Mouse (Mus musculus): ENCODE measurements at regions not wholly inside any gene's neighbourhood (a gene's known extent, or its start where the extent isn't known, plus 50 kb on each side); places are given as distances from the start of the nearest gene placed in this dataset.
A peak's percentile ranks its signal among the peaks of the same experiment; 100 is the strongest.

DNA sequence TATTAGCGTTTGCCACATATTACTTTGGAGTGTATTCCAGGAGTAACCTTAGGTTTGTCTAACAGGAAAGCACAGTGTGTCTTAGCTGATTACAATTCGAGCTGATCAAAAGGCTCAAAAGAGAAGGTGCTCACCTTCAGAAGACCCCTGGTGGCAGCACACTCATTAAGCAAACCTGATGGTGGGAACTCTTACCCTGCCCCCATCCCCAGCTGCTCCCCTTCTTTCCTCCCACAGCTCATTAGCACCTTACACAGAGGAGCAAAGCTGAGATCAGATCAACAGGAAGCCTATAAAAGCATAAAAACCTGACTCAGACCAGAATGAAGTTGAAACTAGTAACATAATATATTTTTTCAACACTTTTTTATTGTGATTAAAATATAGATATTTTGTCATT is 101.7 kb upstream of the Kiz start:
- peaks cover 3% of the 10 kb centered on the region; the same call in 1 of the 2 replicates for H3K4me1 ChIP-seq
- no peaks in the 10 kb centered on the region for H3K9me3 ChIP-seq (replicated peaks)
- H3K36me3 ChIP-seq: no peaks in the 10 kb centered on the region
- no peak overlapping the region for H3K27ac ChIP-seq
- no peak for DNase-seq (ENCODE audit: low spot score)
- no peak overlapping the region for H3K4me3 ChIP-seq
- H3K27me3 ChIP-seq (ENCODE audit: low read depth, poor library complexity, severe bottlenecking): no peaks in the 10 kb centered on the region
- 27% methylated on average over 2 of the region's 2 CpGs for WGBS

DNA sequence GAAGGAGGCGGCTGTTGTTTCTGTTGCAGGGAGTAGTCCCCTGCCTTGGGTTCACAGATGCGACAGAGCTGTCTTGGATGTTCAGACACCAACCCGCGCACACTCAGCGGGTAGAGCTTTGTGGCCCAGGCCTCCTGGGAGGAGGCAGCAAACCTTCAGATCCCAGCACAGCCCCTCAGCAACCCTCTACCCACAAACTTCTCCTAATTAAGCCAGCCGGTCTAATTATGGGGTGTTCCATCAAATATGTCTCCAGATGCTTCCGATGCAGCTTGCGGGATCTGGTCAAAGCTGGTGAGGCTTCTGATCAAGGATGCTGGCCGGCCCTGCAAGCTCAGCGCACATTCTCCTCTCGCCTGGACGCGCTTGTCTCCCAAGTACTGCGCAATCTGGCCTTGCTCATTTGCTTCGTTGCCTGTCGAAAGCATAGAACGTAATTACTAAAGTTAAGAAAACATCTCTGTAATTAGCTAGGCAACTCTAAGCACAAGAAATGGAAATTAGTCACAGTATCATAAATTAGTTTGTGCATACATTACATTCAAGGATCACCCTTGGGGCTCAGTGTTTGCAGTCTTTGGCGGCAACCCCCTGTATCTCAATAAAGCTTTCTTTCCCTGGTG is 92.0 kb upstream of the Kiz start:
- DNase-seq (ENCODE audit: low spot score): no peak
- H3K4me3 ChIP-seq: no peak overlapping the region
- H3K27me3 ChIP-seq (ENCODE audit: low read depth, poor library complexity, severe bottlenecking): no peaks in the 10 kb centered on the region
- 65% methylated on average over 18 of the region's 18 CpGs for WGBS
- no peaks in the 10 kb centered on the region for H3K36me3 ChIP-seq
- no peak overlapping the region for H3K27ac ChIP-seq
- H3K4me1 ChIP-seq: peaks cover 11% of the 10 kb centered on the region
- no peaks in the 10 kb centered on the region for H3K9me3 ChIP-seq (replicated peaks)

DNA sequence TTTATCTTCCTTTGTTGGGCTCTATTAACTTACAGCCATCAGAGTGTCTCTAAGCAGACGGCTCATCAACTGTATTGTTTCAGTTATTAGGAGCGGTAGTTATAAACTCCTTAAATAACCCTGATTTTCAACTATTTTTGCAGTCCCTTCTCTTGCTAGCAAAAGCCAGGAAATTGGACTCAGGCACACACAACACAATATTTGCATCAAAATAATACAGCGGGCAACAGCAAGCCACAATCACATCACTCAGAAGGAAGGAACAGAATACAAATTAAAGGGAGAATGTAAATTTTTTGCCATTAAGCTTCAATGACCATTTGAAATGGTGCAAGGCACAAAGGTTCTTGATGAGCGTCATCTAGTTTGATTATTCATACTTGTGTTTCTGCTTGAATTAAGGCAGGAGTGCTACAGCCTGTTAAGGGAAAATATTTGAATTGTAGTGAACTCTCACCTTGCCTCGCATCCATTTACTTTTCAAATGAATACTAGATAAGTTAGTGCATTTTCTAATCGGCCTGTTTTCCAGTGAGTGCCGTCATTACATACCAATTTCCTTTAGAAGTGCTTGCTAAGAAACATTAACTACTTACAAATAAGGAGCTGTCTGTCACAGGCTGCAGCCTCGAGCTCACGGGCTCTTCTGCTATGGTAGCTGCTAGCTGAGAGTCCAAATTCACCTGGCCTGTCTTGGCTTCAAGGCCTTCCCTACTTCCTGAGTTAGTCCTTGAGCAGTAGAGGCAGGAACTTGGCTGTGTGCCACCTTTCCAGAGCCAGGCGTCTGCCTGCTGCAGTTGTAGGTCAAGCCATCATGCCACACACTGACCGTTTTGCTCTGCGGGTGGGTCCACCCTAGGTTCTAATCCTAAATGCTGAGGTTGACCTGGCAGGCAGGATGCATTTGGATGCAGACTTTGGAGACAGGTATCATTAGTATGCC is 91.1 kb upstream of the Kiz start:
- Histone ChIP-seq H3K4me3 (no peak overlapping the region), H3K27ac (no peak overlapping the region), H3K36me3 (no peaks in the 10 kb centered on the region), H3K4me1 (peaks cover 11% of the 10 kb centered on the region), H3K27me3 (ENCODE audit: low read depth, poor library complexity, severe bottlenecking) (no peaks in the 10 kb centered on the region), H3K9me3 (replicated peaks) (no peaks in the 10 kb centered on the region)
- DNase-seq (ENCODE audit: low spot score): no peak
- 87% methylated on average over 12 of the region's 12 CpGs for WGBS

GRCm38 (mm10) chr2:146774876-146775275 is 80.8 kb upstream of the Kiz start:
- Histone ChIP-seq H3K27me3 (ENCODE audit: low read depth, poor library complexity, severe bottlenecking) (no peaks in the 10 kb centered on the region), H3K4me3 (no peak overlapping the region), H3K9me3 (replicated peaks) (no peaks in the 10 kb centered on the region), H3K4me1 (no peaks in the 10 kb centered on the region), H3K27ac (no peak overlapping the region), H3K36me3 (no peaks in the 10 kb centered on the region)
- DNase-seq (ENCODE audit: low spot score): no peak
- WGBS: 55% methylated on average over 2 of the region's 2 CpGs

- DNase-seq (ENCODE audit: low spot score): no peak
- peaks cover 12% of the 10 kb centered on the region; the same call in 1 of the 2 replicates for H3K4me1 ChIP-seq
- H3K27me3 ChIP-seq (ENCODE audit: low read depth, poor library complexity, severe bottlenecking): no peaks in the 10 kb centered on the region
- 28% methylated on average over 11 of the region's 11 CpGs for WGBS
- H3K36me3 ChIP-seq: no peaks in the 10 kb centered on the region
- H3K9me3 ChIP-seq (replicated peaks): no peaks in the 10 kb centered on the region
- no peak overlapping the region for H3K4me3 ChIP-seq
- peak overlapping the region; percentile 58; the same call in 1 of the 2 replicates for H3K27ac ChIP-seq
Measured at GRCm38 (mm10) chr2:146787132-146787810, 68.4 kb upstream of the Kiz start.

DNA sequence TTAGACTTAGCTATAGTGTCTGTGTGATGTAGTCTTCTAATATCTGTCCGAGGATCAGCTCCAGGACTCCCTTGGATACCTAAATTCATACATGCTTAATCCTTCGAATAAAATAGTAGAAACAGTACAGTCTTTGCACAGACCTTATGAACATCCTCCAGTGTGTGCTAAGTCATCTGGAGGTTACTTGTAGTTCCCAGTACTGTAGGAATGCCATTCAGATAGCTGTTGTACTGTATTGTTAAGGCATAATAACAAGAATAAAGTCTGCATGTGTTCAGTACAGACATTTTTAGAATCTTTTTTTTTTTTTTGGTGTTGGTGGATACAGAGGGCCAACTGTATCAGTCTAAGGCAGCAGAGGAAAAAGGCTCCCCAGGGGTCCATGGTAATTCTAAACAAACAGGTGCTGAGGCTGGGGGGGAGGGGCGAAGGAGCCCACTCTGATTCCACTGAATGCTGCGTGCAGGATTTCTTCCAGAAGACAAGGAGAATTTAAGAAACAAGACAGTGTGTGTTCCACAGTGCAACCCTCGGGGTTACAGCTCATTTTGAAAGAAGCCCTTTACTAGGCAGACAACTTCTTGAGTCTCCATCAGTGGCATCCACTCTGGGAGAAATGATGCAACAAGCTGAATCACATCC is 67.7 kb upstream of the Kiz start:
- Histone ChIP-seq H3K36me3 (no peaks in the 10 kb centered on the region), H3K4me3 (no peak overlapping the region), H3K4me1 (peaks cover 12% of the 10 kb centered on the region; the same call in 1 of the 2 replicates), H3K27ac (peak overlapping the region; percentile 58; the same call in 1 of the 2 replicates), H3K27me3 (ENCODE audit: low read depth, poor library complexity, severe bottlenecking) (no peaks in the 10 kb centered on the region), H3K9me3 (replicated peaks) (no peaks in the 10 kb centered on the region)
- 78% methylated on average over 5 of the region's 5 CpGs for WGBS
- DNase-seq (ENCODE audit: low spot score): no peak

- Histone ChIP-seq H3K9me3 (replicated peaks) (no peaks in the 10 kb centered on the region), H3K4me1 (peaks cover 5% of the 10 kb centered on the region; the same call in 1 of the 2 replicates), H3K36me3 (no peaks in the 10 kb centered on the region), H3K4me3 (no peak overlapping the region), H3K27ac (no peak overlapping the region), H3K27me3 (ENCODE audit: low read depth, poor library complexity, severe bottlenecking) (no peaks in the 10 kb centered on the region)
- WGBS: 84% methylated on average over 6 of the region's 6 CpGs
- no peak for DNase-seq (ENCODE audit: low spot score)
Measured at GRCm38 (mm10) chr2:146792844-146793420, 62.7 kb upstream of the Kiz start.

DNA sequence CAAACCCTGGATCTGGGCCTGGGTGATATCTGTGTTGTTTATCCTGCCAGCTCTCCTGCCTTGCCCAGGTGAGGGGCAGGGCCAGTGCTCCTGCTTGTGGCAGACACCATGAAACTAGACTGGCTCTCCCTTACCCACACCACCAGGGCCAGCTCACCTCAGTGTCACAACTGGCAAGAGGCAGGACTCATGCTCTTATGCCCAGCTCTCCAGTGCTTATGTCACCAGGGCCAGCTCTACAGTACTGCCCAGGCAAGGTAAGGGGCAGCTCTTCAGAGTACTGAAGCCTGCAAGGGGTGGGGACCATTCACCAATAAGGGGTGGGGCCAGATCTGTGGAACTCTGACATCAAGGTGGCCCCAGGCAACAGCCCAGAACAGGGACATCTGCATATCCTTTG is 52.7 kb upstream of the Kiz start:
- Histone ChIP-seq H3K27me3 (ENCODE audit: low read depth, poor library complexity, severe bottlenecking) (no peaks in the 10 kb centered on the region), H3K4me3 (no peak overlapping the region), H3K36me3 (no peaks in the 10 kb centered on the region), H3K4me1 (no peaks in the 10 kb centered on the region), H3K27ac (no peak overlapping the region), H3K9me3 (replicated peaks) (no peaks in the 10 kb centered on the region)
- no peak for DNase-seq (ENCODE audit: low spot score)
